Mouse (Mus musculus) erythroblast, adult 5-6 weeks (primary cell): Measurements from ENCODE around the gene Sema3e. TPM values are rescaled to one million over a fixed set of nuclear protein-coding genes. Genes with fewer than 3 reads are reported as not detected.

Experiments
- ATAC-seq: replicated peaks from 2 replicates; pipeline ENCODE4 v1.8.0; 2016; ENCODE audit warnings: moderate number of reproducible peaks, mild to moderate bottlenecking, moderate TSS enrichment, inconsistent platforms; ENCODE audit not compliant: poor library complexity, low FRiP score, severe bottlenecking
- total RNA-seq, 2 experiments: library from RNA; stranded (forward) in 1 of 2; stranded (reverse) in 1 of 2; fragments of 150-400 nt in 1 of 2; fragments of 200-764, 138-1000 nt in 1 of 2; gene quantifications; 2 replicates each; pipeline versions ENCODE4 v1.2.3 to v1.2.4; 2015 to 2017; ENCODE audit warnings: low replicate concordance in 2 of 2

The Sema3e gene
- total RNA-seq, 2 experiments from 2014 or later: not detected

GRCm38 (mm10) chr5:14059895-14060553 is 34.9 kb downstream of the Sema3e start:
- no peak for ATAC-seq

- ATAC-seq: no peak
These were observed 37.9 kb downstream of the Sema3e start for GRCm38 (mm10) chr5:14062918-14063481.

GRCm38 (mm10) chr5:14073152-14073551 is 48.1 kb downstream of the Sema3e start:
- ATAC-seq: no peak

GRCm38 (mm10) chr5:14088100-14088499 is 63.0 kb downstream of the Sema3e start:
- ATAC-seq: no peak

GRCm38 (mm10) chr5:14089875-14090608 is 65.0 kb downstream of the Sema3e start:
- no peak for ATAC-seq

GRCm38 (mm10) chr5:14090609-14090969 is 65.5 kb downstream of the Sema3e start:
- ATAC-seq: no peak

- no peak for ATAC-seq
These were observed 67.2 kb downstream of the Sema3e start for GRCm38 (mm10) chr5:14092262-14092776.

GRCm38 (mm10) chr5:14096196-14096595 is 71.1 kb downstream of the Sema3e start:
- ATAC-seq: no peak

GRCm38 (mm10) chr5:14098677-14099076 is 73.6 kb downstream of the Sema3e start:
- ATAC-seq: no peak

GRCm38 (mm10) chr5:14107365-14107764 is 82.3 kb downstream of the Sema3e start:
- ATAC-seq: no peak

- ATAC-seq: no peak
These were observed 83.9 kb downstream of the Sema3e start for GRCm38 (mm10) chr5:14109001-14109400.

- no peak for ATAC-seq
These were observed 86.3 kb downstream of the Sema3e start for GRCm38 (mm10) chr5:14111401-14111800.

- ATAC-seq: no peak
These were observed 96.8 kb downstream of the Sema3e start for GRCm38 (mm10) chr5:14121902-14122301.

- ATAC-seq: no peak
These were observed 101.5 kb downstream of the Sema3e start for GRCm38 (mm10) chr5:14126591-14126990.

- no peak for ATAC-seq
These were observed 110.9 kb downstream of the Sema3e start for GRCm38 (mm10) chr5:14135929-14136328.

GRCm38 (mm10) chr5:14138725-14139124 is 113.6 kb downstream of the Sema3e start:
- no peak for ATAC-seq

- no peak for ATAC-seq
These were observed 137.5 kb downstream of the Sema3e start for GRCm38 (mm10) chr5:14162579-14162978.

GRCm38 (mm10) chr5:14163280-14163679 is 138.2 kb downstream of the Sema3e start:
- no peak for ATAC-seq

- no peak for ATAC-seq
These were observed 142.7 kb downstream of the Sema3e start for GRCm38 (mm10) chr5:14167776-14168175.

GRCm38 (mm10) chr5:14173355-14174183 is 148.5 kb downstream of the Sema3e start:
- no peak for ATAC-seq
